Mouse (Mus musculus): ENCODE results near the gene Rasgef1b. TPM values are rescaled to one million over a fixed set of nuclear protein-coding genes. Genes with fewer than 3 reads are reported as not detected.

The Rasgef1b gene
- polyA plus RNA-seq, 1 experiment from 2014 or later, result 12.0 TPM

DNA sequence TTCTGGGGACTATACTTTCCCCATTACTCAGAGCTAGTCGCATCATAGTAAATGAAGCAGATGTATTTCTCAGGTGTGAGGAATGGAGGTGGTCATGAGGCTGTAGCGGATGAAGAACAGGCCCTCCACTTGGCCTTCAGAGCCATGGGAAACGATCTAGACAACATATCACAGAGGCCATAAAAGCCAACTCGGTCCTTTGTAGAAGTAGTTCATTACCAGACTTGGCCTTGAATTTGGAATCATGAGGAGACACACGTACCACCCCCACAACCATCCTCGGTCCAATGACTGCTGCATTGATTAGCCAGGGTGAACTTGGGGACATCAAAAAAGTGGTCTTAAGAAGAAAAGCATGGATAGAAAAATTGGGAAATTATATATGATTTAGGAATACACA is 442.8 kb downstream of the Rasgef1b start:
- Histone ChIP-seq H3K9me3 (no peaks in the 10 kb centered on the region), H3K27me3 (replicated peaks) (no peaks in the 10 kb centered on the region), H3K4me1 (no peaks in the 10 kb centered on the region), H3K4me2 (no peak overlapping the region), H3K4me3 (replicated peaks) (no peak overlapping the region), H3K27ac (no peak overlapping the region), H3K9ac (no peak overlapping the region), H3K36me3 (no peaks in the 10 kb centered on the region)
- 81% methylated on average over 6 of the region's 6 CpGs for WGBS
- ATAC-seq (ENCODE audit: insufficient read depth, low FRiP score, low read depth), result no peak

DNA sequence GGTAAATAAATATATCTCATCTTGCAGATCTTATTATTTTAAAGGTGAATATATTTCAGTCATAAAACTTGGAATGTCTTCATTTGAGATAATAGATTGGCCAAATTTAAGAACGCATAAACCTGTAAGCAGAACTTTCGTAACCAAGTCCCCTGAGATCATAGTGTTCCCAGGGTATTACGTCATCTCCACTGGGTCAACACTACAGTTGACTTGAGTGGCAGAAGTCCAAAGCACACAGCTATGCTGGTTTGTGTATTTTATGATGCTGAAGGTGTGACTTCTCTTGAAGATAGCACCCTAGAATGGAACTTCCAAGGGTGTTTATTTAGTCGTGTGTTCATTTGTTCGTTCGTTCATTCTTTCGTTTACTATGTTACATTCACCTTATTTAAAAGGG is 444.5 kb downstream of the Rasgef1b start:
- H3K4me3 ChIP-seq (replicated peaks), result no peak overlapping the region
- H3K4me1 ChIP-seq, result no peaks in the 10 kb centered on the region
- no peaks in the 10 kb centered on the region for H3K36me3 ChIP-seq
- H3K9me3 ChIP-seq, result no peaks in the 10 kb centered on the region
- 74% methylated on average over 7 of the region's 7 CpGs for WGBS
- H3K9ac ChIP-seq, result no peak overlapping the region
- H3K4me2 ChIP-seq, result no peak overlapping the region
- peak; percentile 77 for ATAC-seq (ENCODE audit: insufficient read depth, low FRiP score, low read depth)
- H3K27ac ChIP-seq, result no peak overlapping the region
- H3K27me3 ChIP-seq (replicated peaks), result no peaks in the 10 kb centered on the region

DNA sequence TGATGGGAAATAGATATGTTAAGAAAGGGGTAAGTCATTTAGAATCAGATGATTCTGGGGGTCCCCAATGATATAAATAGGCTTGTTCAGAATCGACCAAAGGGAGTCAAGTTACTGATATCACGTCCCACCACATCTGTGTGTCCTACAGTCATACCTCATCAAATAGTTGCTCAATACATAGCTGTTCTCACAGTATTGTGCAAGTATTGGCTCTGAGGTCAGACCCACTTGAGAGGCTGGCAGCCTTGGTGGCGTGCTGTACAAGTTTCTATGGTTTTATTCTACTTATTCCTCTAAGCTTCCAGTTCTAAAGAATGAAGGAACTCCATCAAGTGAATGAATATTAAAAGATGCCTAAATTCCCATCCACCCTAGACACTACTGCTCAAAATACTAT is 445.2 kb downstream of the Rasgef1b start:
- H3K4me3 ChIP-seq (replicated peaks), result no peak overlapping the region
- H3K9ac ChIP-seq, result no peak overlapping the region
- H3K4me1 ChIP-seq, result no peaks in the 10 kb centered on the region
- H3K27ac ChIP-seq, result no peak overlapping the region
- no peaks in the 10 kb centered on the region for H3K27me3 ChIP-seq (replicated peaks)
- H3K9me3 ChIP-seq, result no peaks in the 10 kb centered on the region
- no peak for ATAC-seq (ENCODE audit: insufficient read depth, low FRiP score, low read depth)
- H3K4me2 ChIP-seq, result no peak overlapping the region
- 81% methylated on average over 3 of the region's 3 CpGs for WGBS
- no peaks in the 10 kb centered on the region for H3K36me3 ChIP-seq

DNA sequence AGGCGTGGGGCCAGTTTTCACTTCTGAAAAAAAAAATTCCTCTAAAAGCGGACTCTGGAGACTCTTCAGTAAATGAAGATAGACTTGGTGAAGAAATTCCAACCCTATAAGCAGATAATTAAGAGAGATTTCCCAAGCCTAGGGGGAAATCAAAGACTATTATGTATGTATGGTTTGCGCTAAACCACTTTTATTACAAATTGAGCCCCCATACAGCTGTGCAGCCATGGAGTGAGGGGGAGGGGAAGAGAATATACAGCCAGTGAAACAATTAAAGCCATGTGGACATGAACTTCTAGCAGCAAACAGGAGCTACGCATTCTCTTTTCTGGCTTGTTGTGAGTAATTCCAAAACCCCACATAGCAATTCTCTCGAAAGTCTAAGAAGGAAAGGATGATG is 448.3 kb downstream of the Rasgef1b start:
- H3K4me1 ChIP-seq, result no peaks in the 10 kb centered on the region
- ATAC-seq (ENCODE audit: insufficient read depth, low FRiP score, low read depth), result no peak
- no peaks in the 10 kb centered on the region for H3K9me3 ChIP-seq
- no peak overlapping the region for H3K9ac ChIP-seq
- WGBS, result 78% methylated on average over 5 of the region's 5 CpGs
- H3K36me3 ChIP-seq, result no peaks in the 10 kb centered on the region
- H3K27me3 ChIP-seq (replicated peaks), result no peaks in the 10 kb centered on the region
- H3K27ac ChIP-seq, result no peak overlapping the region
- H3K4me3 ChIP-seq (replicated peaks), result no peak overlapping the region
- H3K4me2 ChIP-seq, result no peak overlapping the region

DNA sequence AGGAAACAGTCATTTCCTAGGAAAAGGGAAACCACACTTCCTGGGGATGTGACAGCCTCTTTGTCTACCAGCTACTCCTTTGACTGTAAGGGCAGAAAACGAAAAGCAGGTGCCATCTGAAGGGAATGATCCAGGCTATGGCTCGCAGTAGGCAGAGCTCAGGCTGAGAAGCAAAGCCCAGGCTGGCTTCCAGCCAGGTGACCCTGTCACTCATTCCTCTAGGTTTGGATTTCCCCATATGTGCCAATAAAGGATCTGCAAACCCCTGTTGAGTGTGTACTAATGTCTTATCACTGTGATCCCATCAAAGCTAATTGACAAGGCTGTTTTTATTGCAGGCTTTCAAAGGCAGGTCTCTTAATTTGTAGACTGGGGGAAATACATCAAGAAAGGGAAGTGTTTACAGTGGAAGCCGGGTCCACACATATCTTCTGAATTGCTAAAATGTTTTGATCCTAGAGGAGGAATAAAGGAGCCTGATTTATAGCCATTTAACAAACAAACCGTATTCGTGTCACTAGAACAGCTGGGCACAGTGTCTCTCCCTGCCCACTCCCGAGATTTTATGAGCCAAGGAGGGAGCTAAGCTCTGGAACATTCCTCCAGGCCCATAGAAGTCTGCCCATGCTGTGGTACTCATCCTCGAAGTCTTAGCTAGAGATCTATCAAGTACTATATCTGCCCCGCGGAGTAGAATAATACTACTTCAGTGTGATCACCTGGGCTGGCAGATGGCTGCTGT is 449.7 kb downstream of the Rasgef1b start:
- no peaks in the 10 kb centered on the region for H3K36me3 ChIP-seq
- H3K4me1 ChIP-seq, result no peaks in the 10 kb centered on the region
- ATAC-seq (ENCODE audit: insufficient read depth, low FRiP score, low read depth), result no peak

DNA sequence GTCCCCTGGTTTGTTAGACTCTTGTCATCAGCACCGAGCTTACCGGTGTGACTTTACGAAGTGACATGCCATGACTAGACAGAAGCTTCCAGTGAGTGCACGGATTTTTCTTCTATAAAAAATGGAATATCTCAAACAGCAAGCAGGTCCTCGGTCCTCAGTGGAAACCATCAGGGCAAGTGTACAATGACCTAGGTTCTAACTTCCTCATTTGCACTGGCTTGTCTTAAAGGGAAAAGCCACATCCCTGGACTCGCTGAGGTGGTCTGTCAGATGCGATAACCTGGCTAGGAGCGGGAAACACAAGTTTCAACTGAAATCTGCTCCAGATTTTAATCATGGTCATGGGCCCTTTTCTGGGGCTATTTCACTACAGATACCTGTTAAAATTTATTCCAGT is 450.5 kb downstream of the Rasgef1b start:
- Histone ChIP-seq H3K4me3 (replicated peaks) (no peak overlapping the region), H3K9me3 (no peaks in the 10 kb centered on the region), H3K4me1 (no peaks in the 10 kb centered on the region), H3K9ac (no peak overlapping the region), H3K27me3 (replicated peaks) (no peaks in the 10 kb centered on the region), H3K36me3 (no peaks in the 10 kb centered on the region), H3K4me2 (no peak overlapping the region), H3K27ac (no peak overlapping the region)
- ATAC-seq (ENCODE audit: insufficient read depth, low FRiP score, low read depth), result no peak
- 86% methylated on average over 8 of the region's 8 CpGs for whole genome bisulfite sequencing

More for the DNA sequence above, 449.7 kb downstream of the Rasgef1b start:
- Histone ChIP-seq H3K4me2 (no peak overlapping the region), H3K4me3 (replicated peaks) (no peak overlapping the region), H3K27me3 (replicated peaks) (no peaks in the 10 kb centered on the region), H3K9ac (no peak overlapping the region), H3K9me3 (no peaks in the 10 kb centered on the region), H3K27ac (no peak overlapping the region)
- WGBS, result 47% methylated on average over 9 of the region's 9 CpGs

DNA sequence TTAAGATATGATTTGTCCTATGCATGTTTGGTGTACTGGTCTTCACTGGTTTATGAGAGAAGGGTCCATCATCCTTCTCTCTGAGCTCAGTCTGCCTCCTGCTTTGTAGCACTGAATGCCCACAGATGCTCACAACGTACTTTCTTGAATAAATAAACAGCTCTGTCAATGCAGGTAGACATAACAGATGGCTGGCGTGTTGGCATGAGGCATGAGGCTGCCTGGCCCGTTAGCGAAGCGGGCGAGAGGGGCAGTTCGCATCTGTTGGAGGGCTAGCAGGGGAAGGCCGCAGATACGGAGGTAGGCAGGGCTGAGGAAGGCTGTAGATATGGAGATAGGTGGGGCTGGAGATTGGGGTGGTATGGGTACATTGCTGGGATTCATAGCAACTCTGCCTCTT is 451.3 kb downstream of the Rasgef1b start:
- Histone ChIP-seq H3K4me3 (replicated peaks) (no peak overlapping the region), H3K9me3 (no peaks in the 10 kb centered on the region), H3K27me3 (replicated peaks) (no peaks in the 10 kb centered on the region), H3K27ac (no peak overlapping the region), H3K36me3 (no peaks in the 10 kb centered on the region), H3K4me2 (no peak overlapping the region), H3K9ac (no peak overlapping the region), H3K4me1 (no peaks in the 10 kb centered on the region)
- WGBS, result 83% methylated on average over 9 of the region's 9 CpGs
- no peak for ATAC-seq (ENCODE audit: insufficient read depth, low FRiP score, low read depth)

DNA sequence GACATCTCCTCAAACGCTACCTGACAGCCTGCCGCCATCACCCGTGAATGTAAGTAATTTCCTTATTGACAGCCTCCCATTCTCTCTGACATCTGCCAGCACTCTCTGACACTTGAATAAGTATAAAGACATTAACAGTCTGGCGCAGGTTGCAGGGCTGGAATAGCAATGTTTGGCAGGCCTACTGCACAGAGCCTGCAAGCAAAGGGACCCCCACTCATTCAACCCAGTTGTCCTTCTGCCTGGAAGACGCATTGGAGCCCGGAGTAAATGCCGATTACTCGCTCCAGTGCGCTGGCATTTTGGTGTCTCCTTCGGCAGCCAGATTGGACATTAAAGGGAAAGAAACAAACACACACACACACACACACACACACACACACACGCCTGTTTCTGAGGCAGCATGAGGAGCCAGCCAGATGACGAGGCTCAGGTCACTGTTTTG is 454.7 kb downstream of the Rasgef1b start:
- no peaks in the 10 kb centered on the region for H3K9me3 ChIP-seq
- H3K4me3 ChIP-seq (replicated peaks), result no peak overlapping the region
- H3K4me1 ChIP-seq, result no peaks in the 10 kb centered on the region
- no peak overlapping the region for H3K9ac ChIP-seq
- ATAC-seq (ENCODE audit: insufficient read depth, low FRiP score, low read depth), result no peak
- H3K27ac ChIP-seq, result no peak overlapping the region
- WGBS, result 57% methylated on average over 12 of the region's 12 CpGs
- no peak overlapping the region for H3K4me2 ChIP-seq
- H3K36me3 ChIP-seq, result no peaks in the 10 kb centered on the region
- H3K27me3 ChIP-seq (replicated peaks), result no peaks in the 10 kb centered on the region

DNA sequence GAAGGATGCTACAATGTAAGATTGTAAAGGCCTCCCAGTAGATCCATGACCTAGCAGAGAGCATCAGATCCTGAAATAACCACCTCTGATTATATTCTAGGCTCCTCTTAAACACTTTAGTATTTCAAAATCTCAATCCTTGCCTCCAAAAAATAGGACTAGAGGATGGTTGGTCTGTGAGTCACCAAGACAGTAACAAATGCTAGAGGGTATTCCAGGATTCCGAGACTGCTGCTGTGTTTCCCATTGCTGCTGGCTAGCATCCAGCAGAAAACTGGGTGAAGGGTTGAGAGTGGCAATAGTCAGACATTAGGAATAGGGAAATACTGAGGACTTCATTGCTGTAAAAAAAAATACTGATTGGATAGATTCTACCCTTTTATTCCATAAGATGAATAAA is 457.3 kb downstream of the Rasgef1b start:
- Histone ChIP-seq H3K9me3 (no peaks in the 10 kb centered on the region), H3K27ac (no peak overlapping the region), H3K9ac (no peak overlapping the region), H3K4me1 (no peaks in the 10 kb centered on the region), H3K4me2 (no peak overlapping the region), H3K36me3 (no peaks in the 10 kb centered on the region), H3K4me3 (replicated peaks) (no peak overlapping the region), H3K27me3 (replicated peaks) (no peaks in the 10 kb centered on the region)
- no peak for ATAC-seq (ENCODE audit: insufficient read depth, low FRiP score, low read depth)
- WGBS, result 49% methylated on average over 1 of the region's 1 CpGs

DNA sequence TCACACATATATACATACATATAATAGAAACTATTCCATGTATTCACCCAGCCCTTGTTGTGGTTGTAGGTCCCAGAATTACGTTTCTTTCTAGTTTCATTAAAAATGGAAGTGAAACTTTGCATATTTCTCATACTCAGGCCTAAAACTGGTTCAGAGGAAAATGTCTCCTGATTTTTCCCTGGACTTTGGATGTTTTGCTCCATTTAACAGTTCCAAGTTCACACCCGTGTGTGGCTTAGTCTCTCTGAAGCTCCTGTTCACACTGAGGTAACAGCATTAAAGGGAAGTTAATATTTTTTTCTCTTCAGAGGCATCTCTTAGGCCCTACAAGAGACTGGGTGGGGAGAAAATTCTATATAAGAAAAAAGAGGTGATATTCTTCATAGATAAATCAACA is 459.7 kb downstream of the Rasgef1b start:
- Histone ChIP-seq H3K9ac (no peak overlapping the region), H3K27me3 (replicated peaks) (no peaks in the 10 kb centered on the region), H3K4me3 (replicated peaks) (no peak overlapping the region), H3K4me2 (no peak overlapping the region), H3K36me3 (no peaks in the 10 kb centered on the region), H3K9me3 (no peaks in the 10 kb centered on the region), H3K4me1 (no peaks in the 10 kb centered on the region), H3K27ac (no peak overlapping the region)
- no peak for ATAC-seq (ENCODE audit: insufficient read depth, low FRiP score, low read depth)
- WGBS, result 82% methylated on average over 2 of the region's 2 CpGs

DNA sequence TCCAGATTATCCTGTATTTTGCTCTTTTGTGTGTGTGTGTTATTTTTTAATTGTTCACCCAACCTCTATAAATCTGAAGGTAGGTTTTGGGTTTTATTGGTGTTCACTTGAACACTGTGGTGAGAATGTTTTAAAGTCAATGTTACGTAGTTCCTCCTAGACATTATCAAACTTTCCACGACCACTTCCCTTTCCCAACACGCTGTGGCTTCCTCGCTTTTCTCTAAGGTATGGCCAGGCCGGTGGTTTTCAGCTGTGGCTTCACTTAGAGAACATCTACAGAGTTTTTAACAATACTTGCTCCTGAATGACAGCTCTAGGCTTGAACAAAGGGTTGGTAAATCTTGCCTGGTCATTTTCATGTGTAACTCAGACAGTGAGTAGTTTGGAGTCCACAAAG is 461.5 kb downstream of the Rasgef1b start:
- no peaks in the 10 kb centered on the region for H3K27me3 ChIP-seq (replicated peaks)
- no peak for ATAC-seq (ENCODE audit: insufficient read depth, low FRiP score, low read depth)

DNA sequence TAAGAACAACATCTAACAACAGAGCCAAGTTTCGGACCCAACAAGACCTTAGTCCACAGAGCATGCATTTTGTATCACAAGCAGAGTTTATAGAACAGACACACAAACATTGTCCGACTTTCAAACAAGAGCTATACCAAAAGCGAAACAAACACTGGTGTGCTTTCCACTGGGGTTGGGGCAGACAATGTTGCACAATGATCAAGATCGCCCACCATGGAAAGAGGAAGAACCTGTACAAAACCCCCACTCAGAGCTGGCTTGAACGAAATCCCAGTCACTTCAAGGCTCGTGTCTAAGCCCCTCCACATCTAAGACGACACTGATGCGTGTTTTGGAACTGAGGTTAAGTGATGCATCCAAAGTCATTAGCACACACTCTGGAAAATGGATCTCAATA is 462.6 kb downstream of the Rasgef1b start:
- H3K36me3 ChIP-seq, result no peaks in the 10 kb centered on the region
- no peak for ATAC-seq (ENCODE audit: insufficient read depth, low FRiP score, low read depth)
- no peaks in the 10 kb centered on the region for H3K27me3 ChIP-seq (replicated peaks)
- no peaks in the 10 kb centered on the region for H3K4me1 ChIP-seq
- H3K4me3 ChIP-seq (replicated peaks), result no peak overlapping the region
- WGBS, result 81% methylated on average over 8 of the region's 8 CpGs
- no peak overlapping the region for H3K9ac ChIP-seq
- no peak overlapping the region for H3K4me2 ChIP-seq
- H3K27ac ChIP-seq, result no peak overlapping the region
- no peaks in the 10 kb centered on the region for H3K9me3 ChIP-seq

More for the DNA sequence above, 461.5 kb downstream of the Rasgef1b start:
- Histone ChIP-seq H3K9me3 (no peaks in the 10 kb centered on the region), H3K4me2 (no peak overlapping the region), H3K27ac (no peak overlapping the region), H3K9ac (no peak overlapping the region), H3K36me3 (no peaks in the 10 kb centered on the region), H3K4me3 (replicated peaks) (no peak overlapping the region), H3K4me1 (no peaks in the 10 kb centered on the region)
- WGBS, result 85% methylated on average over 5 of the region's 5 CpGs
